Mouse (Mus musculus) midbrain, postnatal 0 days (tissue): ENCODE measurements around the gene Olfr597. TPM values are rescaled to one million over a fixed set of nuclear protein-coding genes. Genes with fewer than 3 reads are reported as not detected.
"Not testable (repeated sequence)": the region's sequence is repeated elsewhere in the genome, so short reads cannot be mapped to it uniquely, and the experiment has no call there.

Experiments
- ATAC-seq: fragments of 200-750 bp; cut with Nextera tagmentation; 2 replicates; pipeline ENCODE4 v1.8.0; 2017; ENCODE audit warnings: moderate number of reproducible peaks, mild to moderate bottlenecking, moderate TSS enrichment, moderate library complexity; ENCODE audit not compliant: low FRiP score
- DNase-seq: peaks from one replicate; pipeline ENCODE4 v3.0.0-alpha.2; 2015; ENCODE audit warnings: low spot score
- H3K27ac ChIP-seq: fragments of 300-500 bp; sonication (generic); 2 replicates; pipeline ENCODE4 v1.5.1; 2014; ENCODE audit warnings: low read depth, mild to moderate bottlenecking, low read length, mixed read lengths
- H3K27me3 ChIP-seq: fragments of 300-500 bp; sonication (generic); 2 replicates; pipeline ENCODE4 v1.6.1; 2014; ENCODE audit warnings: low read length, control low read depth, mixed read lengths; ENCODE audit not compliant: insufficient read depth
- H3K36me3 ChIP-seq: fragments of 300-500 bp; sonication (generic); 2 replicates; pipeline ENCODE4 v1.6.1; 2014; ENCODE audit warnings: low read length, control low read depth, mixed read lengths; ENCODE audit not compliant: insufficient read depth
- H3K4me1 ChIP-seq: fragments of 300-500 bp; sonication (generic); 2 replicates; pipeline ENCODE4 v1.6.1; 2014; ENCODE audit warnings: mild to moderate bottlenecking, control low read depth, antibody characterized with exemption, low read length, mixed read lengths; ENCODE audit not compliant: insufficient read depth
- H3K4me2 ChIP-seq: fragments of 300-500 bp; sonication (generic); 2 replicates; pipeline ENCODE4 v1.6.1; 2014; ENCODE audit warnings: low read depth, mild to moderate bottlenecking, low read length, mixed read lengths; ENCODE audit not compliant: poor library complexity, severe bottlenecking
- H3K4me3 ChIP-seq: fragments of 300-500 bp; sonication (generic); 2 replicates; pipeline ENCODE4 v1.5.1; 2014; ENCODE audit warnings: low read depth, mild to moderate bottlenecking, low read length, moderate library complexity
- H3K9ac ChIP-seq: fragments of 300-500 bp; sonication (generic); replicated peaks from 2 replicates; pipeline ENCODE4 v1.6.1; 2014; ENCODE audit warnings: mild to moderate bottlenecking, low read length, moderate library complexity, mixed read lengths; ENCODE audit not compliant: poor library complexity, severe bottlenecking
- H3K9me3 ChIP-seq: fragments of 300-500 bp; sonication (generic); 2 replicates; pipeline ENCODE4 v1.6.1; 2016; ENCODE audit warnings: low read length, control low read depth
- CTCF ChIP-seq: IDR thresholded peaks from 2 replicates; pipeline ENCODE4 v1.5.1; 2016; ENCODE audit warnings: antibody characterized with exemption, mild to moderate bottlenecking
- WGBS: fragments of 180-500 bp; shearing (Covaris S2); extraction: QIAGEN DNeasy Blood & Tissue Kit; methylation state at CpG from one replicate; pipeline ENCODE4 v1.1.7; 2014; 5-methylcytosine and 5-hydroxymethylcytosine counted together
- microRNA-seq: library from miRNA; unstranded; fragments of <30 nt; microRNA quantifications from one replicate; pipeline ENCODE4, GENCODE M21; 2016; ENCODE audit warnings: borderline number of aligned reads
- polyA plus RNA-seq: library from polyadenylated mRNA; unstranded; fragments of >200 nt; fragmentation: Nextera tagmentation; extraction: Ambion mirVana; gene quantifications from 2 replicates; pipeline ENCODE4 v1.2.1, GENCODE M21; 2015
- total RNA-seq: library from RNA; depleted of rRNA; stranded (reverse); fragments of >200 nt; gene quantifications from 2 replicates; pipeline ENCODE4 v1.2.3, GENCODE M21; 2014; rRNA removed

Olfr597 gene
- total RNA-seq (not detected in 2 replicates), polyA plus RNA-seq (not detected in 2 replicates)

DNA sequence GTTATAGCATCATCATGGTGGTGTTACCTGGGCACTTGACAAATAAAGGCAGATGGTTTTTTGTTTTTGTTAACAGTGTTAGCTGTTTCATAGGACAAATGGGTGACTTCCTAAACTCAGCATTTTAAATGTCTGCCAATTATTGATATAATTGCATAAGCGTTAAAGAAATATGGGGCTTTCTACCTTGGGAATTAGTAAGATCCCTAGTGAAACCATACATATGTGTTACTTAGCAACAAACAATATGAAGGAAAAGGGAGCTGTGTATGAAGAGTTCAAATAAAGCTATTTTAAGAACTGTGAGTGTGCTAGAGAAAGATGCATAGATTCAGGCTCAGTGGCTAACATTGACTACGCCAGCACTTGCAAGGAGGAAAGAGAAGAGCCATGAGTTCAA lies at the start of gene Olfr597:
Gene Olfr597, plus strand, starts transcription at position 301 of the 400 bp plus-strand sequence.
- not testable (repeated sequence) for H3K4me2 ChIP-seq, H3K36me3 ChIP-seq, H3K27me3 ChIP-seq, H3K4me1 ChIP-seq, H3K9ac ChIP-seq, H3K9me3 ChIP-seq, ATAC-seq, H3K27ac ChIP-seq, H3K4me3 ChIP-seq, DNase-seq
- WGBS: 91% methylated on average over 2 of the region's 2 CpGs

DNA sequence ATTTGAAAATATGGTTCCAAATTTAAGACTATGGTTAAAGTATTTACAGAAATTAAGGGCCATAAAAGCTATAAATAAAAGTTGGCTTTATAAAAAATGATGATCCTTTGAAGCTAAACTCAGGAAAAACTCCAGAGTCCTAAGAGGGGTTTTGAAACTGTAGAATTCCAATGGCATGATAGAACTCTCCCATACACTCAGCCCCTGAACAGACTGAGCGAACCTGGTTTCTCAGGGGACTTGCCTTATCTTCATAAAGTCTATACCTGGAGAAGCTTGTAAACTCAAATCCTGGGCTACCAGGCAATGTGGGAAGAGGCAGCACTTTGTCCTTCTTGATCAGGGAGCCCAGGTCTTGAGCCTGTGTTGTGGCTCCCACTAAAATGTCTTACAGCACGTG lies 10.8 kb upstream of the Olfr597 start, which contains the start of gene Olfr596:
Gene Olfr596, plus strand, starts transcription at position 301 of the 400 bp plus-strand sequence.
- not testable (repeated sequence) for H3K36me3 ChIP-seq, DNase-seq, H3K4me2 ChIP-seq, H3K9ac ChIP-seq, H3K27me3 ChIP-seq, H3K4me1 ChIP-seq, ATAC-seq, H3K27ac ChIP-seq, H3K4me3 ChIP-seq, H3K9me3 ChIP-seq
- 81% methylated on average over 2 of the region's 2 CpGs for WGBS

DNA sequence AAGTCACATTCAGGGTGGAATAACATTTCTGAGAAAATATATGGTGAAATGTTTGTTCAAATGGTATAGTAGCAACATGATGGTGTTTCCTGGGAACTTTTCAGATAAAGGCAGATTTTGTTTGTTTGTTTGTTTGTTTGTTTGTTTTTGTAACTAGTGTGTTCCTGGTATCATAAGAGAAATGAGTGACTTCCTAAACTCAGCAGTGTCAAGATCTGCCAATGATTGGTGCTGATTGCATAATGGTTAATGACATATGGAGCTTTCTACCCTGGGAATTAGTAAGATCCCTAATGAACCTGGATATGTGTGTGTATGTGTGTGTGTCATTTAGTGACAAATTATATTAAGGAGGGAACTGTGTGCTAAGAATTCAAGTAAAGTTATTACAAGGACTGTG lies 7.2 kb downstream of the Olfr597 start, which contains the start of gene Olfr598:
Gene Olfr598, plus strand, starts transcription at position 301 of the 400 bp plus-strand sequence.
- Histone ChIP-seq H3K27me3 (no peaks in the 10 kb centered on the region), H3K4me2 (no peak within 1 kb of the TSS), H3K9ac (no peak within 1 kb of the TSS), H3K9me3 (no peaks in the 10 kb centered on the region), H3K36me3 (no peaks in the 10 kb centered on the region), H3K4me1 (no peaks in the 10 kb centered on the region), H3K4me3 (no peak within 1 kb of the TSS), H3K27ac (no peak within 1 kb of the TSS)
- no peak for ATAC-seq
- TF ChIP-seq CTCF: no peak
- no peak for DNase-seq

DNA sequence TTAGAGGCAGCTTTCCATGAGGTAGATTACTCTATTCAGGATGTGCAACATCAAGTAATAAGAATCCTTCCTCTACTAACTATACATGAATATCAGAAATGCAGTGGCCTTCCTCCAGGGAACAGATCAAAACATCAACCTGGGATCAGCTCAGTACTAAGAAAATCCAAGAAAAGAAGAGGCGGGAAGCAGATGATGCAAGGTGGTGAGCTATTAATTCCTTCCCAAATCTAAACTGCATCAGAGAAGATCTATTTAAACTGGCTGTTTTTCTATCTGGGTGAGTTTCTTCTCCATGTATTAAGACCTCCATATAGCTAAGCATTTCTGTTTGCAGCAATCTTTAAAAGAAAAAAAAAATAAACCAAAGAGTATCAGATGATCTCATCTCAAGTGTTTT lies 19.5 kb downstream of the Olfr597 start, which contains the start of gene Olfr599:
Gene Olfr599, plus strand, starts transcription at position 301 of the 400 bp plus-strand sequence.
- DNase-seq (no peak), ATAC-seq (no peak)
- WGBS: 78% methylated on average over 1 of the region's 1 CpGs
- H3K27me3 ChIP-seq: no peaks in the 10 kb centered on the region
- no peaks in the 10 kb centered on the region for H3K36me3 ChIP-seq
- no peaks in the 10 kb centered on the region for H3K4me1 ChIP-seq
- no peak for TF ChIP-seq CTCF
- no peak within 1 kb of the TSS for H3K4me3 ChIP-seq
- no peak within 1 kb of the TSS for H3K4me2 ChIP-seq
- H3K27ac ChIP-seq: no peak within 1 kb of the TSS
- H3K9me3 ChIP-seq: no peaks in the 10 kb centered on the region
- H3K9ac ChIP-seq: no peak within 1 kb of the TSS

DNA sequence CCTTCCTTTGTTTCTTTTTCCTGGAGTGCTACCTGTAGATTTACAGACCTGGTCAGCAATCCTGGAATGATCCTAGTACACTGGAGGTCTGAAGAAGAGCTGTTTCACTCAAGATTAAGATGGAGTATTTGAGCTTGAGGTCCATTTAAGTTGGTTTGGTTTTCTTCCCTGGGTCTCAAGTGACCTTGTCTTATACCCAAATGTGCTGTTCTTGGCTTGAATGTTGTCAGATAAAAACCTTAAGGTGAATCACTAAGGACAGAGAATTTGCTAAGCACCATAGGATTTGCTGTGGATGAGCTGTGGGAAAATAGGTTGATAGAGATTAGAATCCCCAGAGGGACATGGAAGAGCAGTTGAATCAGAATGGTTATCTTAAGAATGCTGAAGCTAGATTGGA lies 33.5 kb downstream of the Olfr597 start, which contains the start of gene Olfr600:
Gene Olfr600, minus strand, starts transcription at position 101 of the 400 bp plus-strand sequence.
- Histone ChIP-seq H3K27me3 (no peaks in the 10 kb centered on the region), H3K9me3 (no peaks in the 10 kb centered on the region), H3K4me2 (no peak within 1 kb of the TSS), H3K27ac (no peak within 1 kb of the TSS), H3K4me1 (no peaks in the 10 kb centered on the region), H3K4me3 (no peak within 1 kb of the TSS), H3K9ac (no peak within 1 kb of the TSS), H3K36me3 (no peaks in the 10 kb centered on the region)
- ATAC-seq (no peak), DNase-seq (no peak)
- no peak for TF ChIP-seq CTCF

DNA sequence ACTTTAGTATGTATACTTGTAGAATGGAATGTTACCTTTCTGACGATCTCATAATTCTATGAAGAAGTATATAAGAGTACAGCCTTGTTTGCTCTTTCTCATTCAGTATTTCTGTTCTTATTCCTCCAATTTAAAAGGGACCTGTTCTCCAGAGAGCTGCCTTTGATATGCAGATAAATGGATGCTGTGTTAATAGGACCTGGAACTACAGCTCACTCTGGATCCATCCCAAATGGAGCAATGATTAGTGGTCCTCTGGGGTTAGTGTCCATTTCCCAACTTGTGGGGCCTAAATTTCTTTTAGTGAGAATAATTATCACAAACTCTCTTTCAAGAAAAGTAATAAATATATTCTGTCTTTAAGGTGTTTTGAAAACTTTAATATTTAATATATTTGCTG lies 46.4 kb downstream of the Olfr597 start, which contains the start of gene Olfr601:
Gene Olfr601, minus strand, starts transcription at position 101 of the 400 bp plus-strand sequence.
- ATAC-seq (no peak), DNase-seq (no peak)
- H3K27ac ChIP-seq: no peak within 1 kb of the TSS
- no peak for TF ChIP-seq CTCF
- no peak within 1 kb of the TSS for H3K4me3 ChIP-seq
- H3K4me1 ChIP-seq: no peaks in the 10 kb centered on the region
- no peaks in the 10 kb centered on the region for H3K36me3 ChIP-seq
- H3K9ac ChIP-seq: no peak within 1 kb of the TSS
- WGBS: 90% methylated on average over 1 of the region's 1 CpGs
- H3K27me3 ChIP-seq: no peaks in the 10 kb centered on the region
- no peak within 1 kb of the TSS for H3K4me2 ChIP-seq
- H3K9me3 ChIP-seq: no peaks in the 10 kb centered on the region

Small RNAs within 50 kb of the gene (microRNA-seq; reads per million reads assigned to microRNA genes)
- gene Gm23550: not detected

Other genes starting within 250 kb of the Olfr597 start
- gene Olfr584, start 234.4 kb upstream of the Olfr597 start, total RNA-seq: not detected in 2 replicates
- gene Olfr584, start 234.4 kb upstream of the Olfr597 start, polyA plus RNA-seq: not detected in 2 replicates
- not detected in 2 replicates for gene Olfr585, start 218.6 kb upstream of the Olfr597 start, total RNA-seq
- not detected in 2 replicates for gene Olfr585, start 218.6 kb upstream of the Olfr597 start, polyA plus RNA-seq
- not detected in 2 replicates for gene Olfr586, start 190.7 kb upstream of the Olfr597 start, total RNA-seq
- gene Olfr586, start 190.7 kb upstream of the Olfr597 start, polyA plus RNA-seq: not detected in 2 replicates
- gene Olfr588-ps1, start 175.4 kb upstream of the Olfr597 start, total RNA-seq: 0.09 TPM in 1 of 2 replicates, not detected in the other
- not detected in 2 replicates for gene Olfr588-ps1, start 175.4 kb upstream of the Olfr597 start, polyA plus RNA-seq
- gene Olfr589, start 160.0 kb upstream of the Olfr597 start, total RNA-seq: not detected in 2 replicates
- gene Olfr589, start 160.0 kb upstream of the Olfr597 start, polyA plus RNA-seq: not detected in 2 replicates
- not detected in 2 replicates for gene Olfr591, start 138.0 kb upstream of the Olfr597 start, total RNA-seq
- not detected in 2 replicates for gene Olfr591, start 138.0 kb upstream of the Olfr597 start, polyA plus RNA-seq
- not detected in 2 replicates for gene Olfr592, start 131.5 kb upstream of the Olfr597 start, total RNA-seq
- not detected in 2 replicates for gene Olfr592, start 131.5 kb upstream of the Olfr597 start, polyA plus RNA-seq
- not detected in 2 replicates for gene Olfr593, start 104.5 kb upstream of the Olfr597 start, total RNA-seq
- not detected in 2 replicates for gene Olfr593, start 104.5 kb upstream of the Olfr597 start, polyA plus RNA-seq
- not detected in 2 replicates for gene Olfr594, start 99.3 kb upstream of the Olfr597 start, total RNA-seq
- not detected in 2 replicates for gene Olfr594, start 99.3 kb upstream of the Olfr597 start, polyA plus RNA-seq
- not detected in 2 replicates for gene Usp17ld, start 63.8 kb upstream of the Olfr597 start, total RNA-seq
- not detected in 2 replicates for gene Usp17ld, start 63.8 kb upstream of the Olfr597 start, polyA plus RNA-seq
- gene Olfr596, start 10.7 kb upstream of the Olfr597 start, total RNA-seq: not detected in 2 replicates
- gene Olfr596, start 10.7 kb upstream of the Olfr597 start, polyA plus RNA-seq: not detected in 2 replicates
- gene Olfr598, start 7.3 kb downstream of the Olfr597 start, total RNA-seq: not detected in 2 replicates
- gene Olfr598, start 7.3 kb downstream of the Olfr597 start, polyA plus RNA-seq: not detected in 2 replicates
- gene Olfr599, start 19.6 kb downstream of the Olfr597 start, total RNA-seq: not detected in 2 replicates
- not detected in 2 replicates for gene Olfr599, start 19.6 kb downstream of the Olfr597 start, polyA plus RNA-seq
- gene Olfr600, start 33.4 kb downstream of the Olfr597 start, total RNA-seq: not detected in 2 replicates
- gene Olfr600, start 33.4 kb downstream of the Olfr597 start, polyA plus RNA-seq: not detected in 2 replicates
- not detected in 2 replicates for gene Olfr601, start 46.3 kb downstream of the Olfr597 start, total RNA-seq
- not detected in 2 replicates for gene Olfr601, start 46.3 kb downstream of the Olfr597 start, polyA plus RNA-seq
- not detected in 2 replicates for gene Olfr603, start 69.9 kb downstream of the Olfr597 start, total RNA-seq
- not detected in 2 replicates for gene Olfr603, start 69.9 kb downstream of the Olfr597 start, polyA plus RNA-seq
- gene Usp17lc, start 98.8 kb downstream of the Olfr597 start, total RNA-seq: not detected in 2 replicates
- gene Usp17lc, start 98.8 kb downstream of the Olfr597 start, polyA plus RNA-seq: not detected in 2 replicates
- gene Olfr605, start 129.1 kb downstream of the Olfr597 start, total RNA-seq: not detected in 2 replicates
- gene Olfr605, start 129.1 kb downstream of the Olfr597 start, polyA plus RNA-seq: not detected in 2 replicates
- gene Olfr606, start 132.7 kb downstream of the Olfr597 start, total RNA-seq: not detected in 2 replicates
- not detected in 2 replicates for gene Olfr606, start 132.7 kb downstream of the Olfr597 start, polyA plus RNA-seq
- gene Olfr607, start 147.8 kb downstream of the Olfr597 start, total RNA-seq: not detected in 2 replicates
- not detected in 2 replicates for gene Olfr607, start 147.8 kb downstream of the Olfr597 start, polyA plus RNA-seq
- gene Olfr608, start 153.6 kb downstream of the Olfr597 start, total RNA-seq: not detected in 2 replicates
- gene Olfr608, start 153.6 kb downstream of the Olfr597 start, polyA plus RNA-seq: not detected in 2 replicates
- not detected in 2 replicates for gene Olfr609, start 181.7 kb downstream of the Olfr597 start, total RNA-seq
- gene Olfr609, start 181.7 kb downstream of the Olfr597 start, polyA plus RNA-seq: not detected in 2 replicates
- not detected in 2 replicates for gene Olfr610, start 195.8 kb downstream of the Olfr597 start, total RNA-seq
- gene Olfr610, start 195.8 kb downstream of the Olfr597 start, polyA plus RNA-seq: not detected in 2 replicates
- not detected in 2 replicates for gene Olfr611, start 204.5 kb downstream of the Olfr597 start, total RNA-seq
- not detected in 2 replicates for gene Olfr611, start 204.5 kb downstream of the Olfr597 start, polyA plus RNA-seq
- not detected in 2 replicates for gene Olfr612, start 226.4 kb downstream of the Olfr597 start, total RNA-seq
- not detected in 2 replicates for gene Olfr612, start 226.4 kb downstream of the Olfr597 start, polyA plus RNA-seq
- not detected in 2 replicates for gene Olfr613, start 231.8 kb downstream of the Olfr597 start, total RNA-seq
- gene Olfr613, start 231.8 kb downstream of the Olfr597 start, polyA plus RNA-seq: not detected in 2 replicates
- not detected in 2 replicates for gene Olfr615, start 239.8 kb downstream of the Olfr597 start, total RNA-seq
- gene Olfr615, start 239.8 kb downstream of the Olfr597 start, polyA plus RNA-seq: not detected in 2 replicates